Mouse (Mus musculus): ENCODE measurements around the gene B4galt5.

- no peak for TF ChIP-seq CTCF (IDR thresholded peaks at IDR 0.05; ENCODE audit: low read depth)
- no peak for TF ChIP-seq EP300 (IDR thresholded peaks at IDR 0.05; ENCODE audit: low read depth)
Observed at GRCm38 (mm10) chr2:167309286-167309685, 39.7 kb downstream of the B4galt5 start.

All from liver, postnatal 0 days (tissue).